Mouse (Mus musculus): ENCODE data around the gene Psmd1. TPM values are rescaled to one million over a fixed set of nuclear protein-coding genes. Genes with fewer than 3 reads are reported as not detected.

The Psmd1 gene
- 32.3 and 36.9 TPM in 2 replicates for polyA plus RNA-seq (2012; rRNA removed)

GRCm38 (mm10) chr1:86064271-86064991 is at the start of gene Psmd1:
TSS of gene Psmd1 (plus strand) at chr1:86064387.

GRCm38 (mm10) chr1:86016516-86016915 is 47.7 kb upstream of the Psmd1 start, which contains the start of gene Spata3:
TSS of gene Spata3 (plus strand) at chr1:86016816.

GRCm38 (mm10) chr1:86045848-86046805 is 18.1 kb upstream of the Psmd1 start, which contains the start of gene 2810459M11Rik:
TSS of gene 2810459M11Rik (plus strand) at chr1:86045863.

GRCm38 (mm10) chr1:86111779-86112178 is 47.6 kb downstream of the Psmd1 start, which contains the start of gene Htr2b:
TSS of gene Htr2b (minus strand) at chr1:86111970.

GRCm38 (mm10) chr1:86133337-86133736 is 69.2 kb downstream of the Psmd1 start, which contains the start of gene Gm21972:
TSS of gene Gm21972 (plus strand) at chr1:86133637.

GRCm38 (mm10) chr1:86154133-86154823 is 90.1 kb downstream of the Psmd1 start, which contains the start of gene Armc9:
TSS of gene Armc9 (plus strand) at chr1:86154780.

Other genes with a start within 250 kb of the Psmd1 start
- 50.6 and 52.4 TPM in 2 replicates for gene Itm2c, start 170.1 kb upstream of the Psmd1 start, polyA plus RNA-seq (2012; rRNA removed)
- gene 4933407L21Rik, start 135.9 kb upstream of the Psmd1 start, polyA plus RNA-seq (2012; rRNA removed), result 0.14 and 0.16 TPM in 2 replicates
- gene Gpr55, start 103.4 kb upstream of the Psmd1 start, polyA plus RNA-seq (2012; rRNA removed), result 0.12 and 0.13 TPM in 2 replicates
- gene Spata3, start 47.6 kb upstream of the Psmd1 start, polyA plus RNA-seq (2012; rRNA removed), result 0.08 and 0.19 TPM in 2 replicates
- gene 2810459M11Rik, start 18.5 kb upstream of the Psmd1 start, polyA plus RNA-seq (2012; rRNA removed), result 18.0 and 18.1 TPM in 2 replicates
- 0.02 TPM in 1 of 2 replicates, not detected in the other for gene Htr2b, start 47.6 kb downstream of the Psmd1 start, polyA plus RNA-seq (2012; rRNA removed)
- 0.22 TPM in 1 of 2 replicates, not detected in the other for gene Gm21972, start 69.2 kb downstream of the Psmd1 start, polyA plus RNA-seq (2012; rRNA removed)
- gene Armc9, start 90.4 kb downstream of the Psmd1 start, polyA plus RNA-seq (2012; rRNA removed), result 3.9 and 4.5 TPM in 2 replicates
- 0.60 and 0.89 TPM in 2 replicates for gene B3gnt7, start 238.4 kb downstream of the Psmd1 start, polyA plus RNA-seq (2012; rRNA removed)

Measured in liver, embryonic 18 days (tissue).